Mouse (Mus musculus) lung, adult 2 months (tissue): ENCODE measurements at regions not wholly inside any gene's neighbourhood (a gene's known extent, or its start where the extent isn't known, plus 50 kb on each side); places are given as distances from the start of the nearest gene placed in this dataset.

Source experiments
- CTCF ChIP-seq: fragments of 200-500 bp; IDR thresholded peaks from 2 replicates; pipeline ENCODE4 v1.5.1; 2011; ENCODE audit warnings: mild to moderate bottlenecking, low read length, control low read depth; ENCODE audit not compliant: insufficient read depth
- POLR2A ChIP-seq: fragments of 200-500 bp; IDR thresholded peaks from 2 replicates; pipeline ENCODE4 v1.6.1; 2011; ENCODE audit warnings: low read depth, mild to moderate bottlenecking, control low read depth, low read length, borderline replicate concordance; ENCODE audit errors: extremely low read depth

DNA sequence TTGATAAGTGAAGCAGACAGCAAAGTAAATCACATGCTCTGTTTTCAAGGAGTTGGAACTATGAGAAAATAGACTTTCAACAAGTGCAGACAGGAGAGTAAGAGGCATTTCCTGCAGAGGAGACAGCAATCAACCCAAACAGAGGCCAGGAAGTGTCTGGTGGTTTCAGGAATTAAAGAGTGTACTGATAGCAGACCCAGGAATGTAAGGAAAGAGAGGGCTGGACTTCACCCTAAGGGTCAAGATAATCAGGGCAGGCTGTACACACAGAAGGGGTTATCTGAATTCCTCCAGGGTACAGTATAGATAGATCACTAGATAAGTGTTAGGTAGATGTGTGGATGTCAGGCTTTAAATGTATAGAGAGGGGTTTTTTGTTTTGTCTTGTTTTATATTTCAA lies 123.6 kb upstream of the Emcn start:
- TF ChIP-seq CTCF (no peak), POLR2A (no peak)
